Mouse (Mus musculus): ENCODE results near the gene Ipo8.

- no peak for TF ChIP-seq HCFC1 (IDR thresholded peaks at IDR 0.05; ENCODE audit: low read depth, low read length)
- TF ChIP-seq USF1 (IDR thresholded peaks at IDR 0.05; ENCODE audit: low read depth, low read length), result no peak
- no peak for TF ChIP-seq POLR2A (IDR thresholded peaks at IDR 0.05; ENCODE audit: control insufficient read depth in 1 of 2, insufficient read depth in 1 of 2, low read depth in 1 of 2, low read length in 2 of 2, poor library complexity in 1 of 2)
- TF ChIP-seq NRF1 (IDR thresholded peaks at IDR 0.05; ENCODE audit: insufficient read depth, low read depth, low read length, poor library complexity, severe bottlenecking), result no peak
- TF ChIP-seq TAL1 (IDR thresholded peaks at IDR 0.05; ENCODE audit: low read length), result no peak
- no peak for TF ChIP-seq BHLHE40 (IDR thresholded peaks at IDR 0.05; ENCODE audit: borderline replicate concordance, low read depth, low read length)
- no peak for TF ChIP-seq CTCF (IDR thresholded peaks at IDR 0.05 in 2 of 3, conservative IDR thresholded peaks at IDR 0.05 in 1 of 3; ENCODE audit: control insufficient read depth in 1 of 3, insufficient read depth in 1 of 3, low read depth in 2 of 3, low read length in 3 of 3, poor library complexity in 1 of 3, severe bottlenecking in 1 of 3)
- no peak for TF ChIP-seq JUND (IDR thresholded peaks at IDR 0.05; ENCODE audit: low read depth, low read length)
- no peak for TF ChIP-seq USF2 (IDR thresholded peaks at IDR 0.05; ENCODE audit: borderline replicate concordance in 1 of 2, insufficient read depth in 1 of 2, low read depth in 1 of 2, low read length in 2 of 2)
Observed at GRCm38 (mm10) chr6:148789010-148789673, 42.1 kb downstream of the Ipo8 start.

Data from MEL (cell line).